Mouse (Mus musculus) limb, embryonic 15.5 days (tissue): ENCODE results near the gene Tnfrsf13c. TPM values are rescaled to one million over a fixed set of nuclear protein-coding genes. Genes with fewer than 3 reads are reported as not detected.
"Not testable (repeated sequence)": the region's sequence is repeated elsewhere in the genome, so short reads cannot be mapped to it uniquely, and the experiment has no call there.

Experiments
- ATAC-seq: fragments of 200-750 bp; cut with Nextera tagmentation; 2 replicates; pipeline ENCODE4 v1.8.0; 2017; ENCODE audit warnings: low read depth, moderate TSS enrichment; ENCODE audit not compliant: insufficient number of reproducible peaks, low FRiP score, low TSS enrichment
- H3K27ac ChIP-seq: fragments of 300-500 bp; sonication (generic); 2 replicates; pipeline ENCODE4 v1.5.1; 2015; ENCODE audit warnings: moderate library complexity, mild to moderate bottlenecking, inconsistent platforms
- H3K27me3 ChIP-seq: fragments of 300-500 bp; sonication (generic); 2 replicates; pipeline ENCODE4 v1.6.1; 2015; ENCODE audit warnings: inconsistent platforms
- H3K36me3 ChIP-seq: fragments of 300-500 bp; sonication (generic); 2 replicates; pipeline ENCODE4 v1.6.1; 2015; ENCODE audit warnings: inconsistent platforms
- H3K4me1 ChIP-seq: fragments of 300-500 bp; sonication (generic); 2 replicates; pipeline ENCODE4 v1.6.1; 2015; ENCODE audit warnings: inconsistent platforms
- H3K4me2 ChIP-seq: fragments of 300-500 bp; sonication (generic); 2 replicates; pipeline ENCODE4 v1.6.1; 2015; ENCODE audit warnings: mild to moderate bottlenecking, inconsistent platforms
- H3K4me3 ChIP-seq: fragments of 300-500 bp; sonication (generic); 2 replicates; pipeline ENCODE4 v1.5.1; 2015; ENCODE audit warnings: mild to moderate bottlenecking, inconsistent platforms
- H3K9ac ChIP-seq: fragments of 300-500 bp; sonication (generic); 2 replicates; pipeline ENCODE4 v1.6.1; 2015; ENCODE audit warnings: inconsistent platforms
- H3K9me3 ChIP-seq: fragments of 300-500 bp; sonication (generic); 2 replicates; pipeline ENCODE4 v1.6.1; 2016; ENCODE audit warnings: inconsistent platforms
- WGBS: fragments of 180-500 bp; shearing (Covaris S2); methylation state at CpG from one replicate; pipeline ENCODE4 v1.1.7; 2015; 5-methylcytosine and 5-hydroxymethylcytosine counted together
- polyA plus RNA-seq: library from polyadenylated mRNA; unstranded; fragments of >200 nt; fragmentation: Nextera tagmentation; extraction: Ambion mirVana; gene quantifications from 2 replicates; pipeline ENCODE4 v1.2.1, GENCODE M21; 2015

The Tnfrsf13c gene
- polyA plus RNA-seq, 1 experiment from 2014 or later: 0.19 TPM

- WGBS: 21% methylated on average over 9 of the region's 9 CpGs
- H3K27me3 ChIP-seq, ATAC-seq, H3K4me1 ChIP-seq, H3K9me3 ChIP-seq, H3K36me3 ChIP-seq: not testable (repeated sequence)
- H3K4me3 ChIP-seq: peak overlapping the region; percentile 92
- H3K4me2 ChIP-seq: peak overlapping the region; percentile 96
- H3K27ac ChIP-seq: peak overlapping the region; percentile 84
- H3K9ac ChIP-seq: peak overlapping the region; percentile 47
Observed at GRCm38 (mm10) chr15:82244805-82245161, 20.6 kb upstream of the Tnfrsf13c start.

- H3K9me3 ChIP-seq: no peaks in the 10 kb centered on the region
- 0% methylated on average over 65 of the region's 65 CpGs for WGBS
- H3K27ac ChIP-seq: peak within 1 kb of the TSS; percentile 84
- H3K27me3 ChIP-seq: no peaks in the 10 kb centered on the region
- H3K4me2 ChIP-seq: peak within 1 kb of the TSS; percentile 96
- H3K36me3 ChIP-seq: 0 out of 2 replicates have a peak, but pooled peaks cover under 1% of the 10 kb centered on the region
- H3K4me3 ChIP-seq: peak within 1 kb of the TSS; percentile 92
- ATAC-seq: peak; percentile 91
- peaks cover 7% of the 10 kb centered on the region for H3K4me1 ChIP-seq
- peak within 1 kb of the TSS; percentile 47 for H3K9ac ChIP-seq
Observed at GRCm38 (mm10) chr15:82244115-82244804, 20.1 kb upstream of the Tnfrsf13c start, which contains the start of gene Cenpm. Gene Cenpm, minus strand, starts transcription at chr15:82244748.

- peak; percentile 21; the same call in 1 of the 2 replicates for ATAC-seq
- Histone ChIP-seq H3K4me2 (peak overlapping the region; percentile 96), H3K27ac (0 out of 2 replicates have a peak overlapping the region, but pooled peaks have one; percentile 84), H3K4me1 (peaks cover 7% of the 10 kb centered on the region), H3K4me3 (peak overlapping the region; percentile 92), H3K9me3 (no peaks in the 10 kb centered on the region), H3K36me3 (0 out of 2 replicates have a peak, but pooled peaks cover 6% of the 10 kb centered on the region), H3K9ac (peak overlapping the region; percentile 47), H3K27me3 (no peaks in the 10 kb centered on the region)
- 2% methylated on average over 12 of the region's 12 CpGs for WGBS
Observed at GRCm38 (mm10) chr15:82243742-82244114, 19.6 kb upstream of the Tnfrsf13c start.

- Histone ChIP-seq H3K27ac (no peak overlapping the region), H3K36me3 (0 out of 2 replicates have a peak, but pooled peaks cover 6% of the 10 kb centered on the region), H3K27me3 (no peaks in the 10 kb centered on the region), H3K9me3 (no peaks in the 10 kb centered on the region), H3K9ac (peak overlapping the region; percentile 47), H3K4me1 (peaks cover 7% of the 10 kb centered on the region), H3K4me2 (peak overlapping the region; percentile 96), H3K4me3 (peak overlapping the region; percentile 92)
- 74% methylated on average over 3 of the region's 3 CpGs for WGBS
- ATAC-seq: no peak
Observed at GRCm38 (mm10) chr15:82243311-82243710, 19.1 kb upstream of the Tnfrsf13c start.

GRCm38 (mm10) chr15:82236565-82236964, 12.4 kb upstream of the Tnfrsf13c start:
- Histone ChIP-seq H3K27me3 (no peaks in the 10 kb centered on the region), H3K36me3 (0 out of 2 replicates have a peak, but pooled peaks cover 12% of the 10 kb centered on the region), H3K4me1 (peaks cover 7% of the 10 kb centered on the region; the same call in 1 of the 2 replicates), H3K4me3 (no peak overlapping the region), H3K9ac (no peak overlapping the region), H3K27ac (no peak overlapping the region), H3K4me2 (no peak overlapping the region), H3K9me3 (no peaks in the 10 kb centered on the region)
- 18% methylated on average over 5 of the region's 5 CpGs for WGBS
- peak; percentile 33; the same call in 1 of the 2 replicates for ATAC-seq

GRCm38 (mm10) chr15:82235661-82236060, 11.5 kb upstream of the Tnfrsf13c start:
- H3K4me2 ChIP-seq: no peak overlapping the region
- no peak overlapping the region for H3K9ac ChIP-seq
- no peaks in the 10 kb centered on the region for H3K27me3 ChIP-seq
- H3K4me3 ChIP-seq: no peak overlapping the region
- peaks cover 9% of the 10 kb centered on the region; the same call in 1 of the 2 replicates for H3K4me1 ChIP-seq
- no peaks in the 10 kb centered on the region for H3K9me3 ChIP-seq
- 69% methylated on average over 10 of the region's 10 CpGs for whole genome bisulfite sequencing
- no peak for ATAC-seq
- no peak overlapping the region for H3K27ac ChIP-seq
- 0 out of 2 replicates have a peak, but pooled peaks cover 12% of the 10 kb centered on the region for H3K36me3 ChIP-seq

- 70% methylated on average over 4 of the region's 4 CpGs for WGBS
- ATAC-seq: no peak
- no peak overlapping the region for H3K9ac ChIP-seq
Observed at GRCm38 (mm10) chr15:82232651-82233050, 8.5 kb upstream of the Tnfrsf13c start.

GRCm38 (mm10) chr15:82231591-82232378, 7.6 kb upstream of the Tnfrsf13c start:
- Histone ChIP-seq H3K27me3 (no peaks in the 10 kb centered on the region), H3K4me2 (no peak overlapping the region), H3K4me1 (peaks cover 9% of the 10 kb centered on the region; the same call in 1 of the 2 replicates), H3K27ac (no peak overlapping the region), H3K9me3 (no peaks in the 10 kb centered on the region), H3K36me3 (0 out of 2 replicates have a peak, but pooled peaks cover 5% of the 10 kb centered on the region), H3K4me3 (no peak overlapping the region), H3K9ac (no peak overlapping the region)
- WGBS: 56% methylated on average over 11 of the region's 11 CpGs
- no peak for ATAC-seq

More at GRCm38 (mm10) chr15:82232651-82233050, 8.5 kb upstream of the Tnfrsf13c start:
- no peak overlapping the region for H3K4me3 ChIP-seq
- no peak overlapping the region for H3K27ac ChIP-seq
- H3K36me3 ChIP-seq: 0 out of 2 replicates have a peak, but pooled peaks cover 5% of the 10 kb centered on the region
- no peak overlapping the region for H3K4me2 ChIP-seq
- H3K27me3 ChIP-seq: no peaks in the 10 kb centered on the region
- peaks cover 9% of the 10 kb centered on the region; the same call in 1 of the 2 replicates for H3K4me1 ChIP-seq
- H3K9me3 ChIP-seq: no peaks in the 10 kb centered on the region

GRCm38 (mm10) chr15:82231100-82231499, 6.9 kb upstream of the Tnfrsf13c start:
- Histone ChIP-seq H3K9ac (no peak overlapping the region), H3K36me3 (0 out of 2 replicates have a peak, but pooled peaks cover 5% of the 10 kb centered on the region), H3K4me1 (peaks cover 9% of the 10 kb centered on the region; the same call in 1 of the 2 replicates), H3K27me3 (no peaks in the 10 kb centered on the region), H3K4me3 (no peak overlapping the region), H3K9me3 (no peaks in the 10 kb centered on the region), H3K4me2 (no peak overlapping the region), H3K27ac (no peak overlapping the region)
- WGBS: 85% methylated on average over 4 of the region's 4 CpGs
- ATAC-seq: no peak

GRCm38 (mm10) chr15:82230098-82230611, 6.0 kb upstream of the Tnfrsf13c start:
- H3K4me3 ChIP-seq: no peak overlapping the region
- no peaks in the 10 kb centered on the region for H3K9me3 ChIP-seq
- no peak overlapping the region for H3K9ac ChIP-seq
- H3K27me3 ChIP-seq: peaks cover 6% of the 10 kb centered on the region; the same call in 1 of the 2 replicates
- ATAC-seq: no peak
- H3K4me2 ChIP-seq: no peak overlapping the region
- H3K36me3 ChIP-seq: 0 out of 2 replicates have a peak, but pooled peaks cover 5% of the 10 kb centered on the region
- H3K4me1 ChIP-seq: peaks cover 5% of the 10 kb centered on the region; the same call in 1 of the 2 replicates
- no peak overlapping the region for H3K27ac ChIP-seq
- 72% methylated on average over 6 of the region's 6 CpGs for WGBS

- no peak for ATAC-seq
- Histone ChIP-seq H3K9ac (no peak overlapping the region), H3K27ac (no peak overlapping the region), H3K36me3 (0 out of 2 replicates have a peak, but pooled peaks cover 5% of the 10 kb centered on the region), H3K9me3 (no peaks in the 10 kb centered on the region), H3K4me1 (peaks cover 7% of the 10 kb centered on the region; the same call in 1 of the 2 replicates), H3K4me2 (no peak overlapping the region), H3K4me3 (no peak overlapping the region), H3K27me3 (peaks cover 11% of the 10 kb centered on the region)
- WGBS: 24% methylated on average over 11 of the region's 11 CpGs
Observed at GRCm38 (mm10) chr15:82229542-82230045, 5.4 kb upstream of the Tnfrsf13c start.
